Mouse (Mus musculus): ENCODE measurements around the gene Chpt1. TPM values are rescaled to one million over a fixed set of nuclear protein-coding genes. Genes with fewer than 3 reads are reported as not detected.

Gene Chpt1
- polyA plus RNA-seq, 1 experiment from 2014 or later: 5.2 TPM

DNA sequence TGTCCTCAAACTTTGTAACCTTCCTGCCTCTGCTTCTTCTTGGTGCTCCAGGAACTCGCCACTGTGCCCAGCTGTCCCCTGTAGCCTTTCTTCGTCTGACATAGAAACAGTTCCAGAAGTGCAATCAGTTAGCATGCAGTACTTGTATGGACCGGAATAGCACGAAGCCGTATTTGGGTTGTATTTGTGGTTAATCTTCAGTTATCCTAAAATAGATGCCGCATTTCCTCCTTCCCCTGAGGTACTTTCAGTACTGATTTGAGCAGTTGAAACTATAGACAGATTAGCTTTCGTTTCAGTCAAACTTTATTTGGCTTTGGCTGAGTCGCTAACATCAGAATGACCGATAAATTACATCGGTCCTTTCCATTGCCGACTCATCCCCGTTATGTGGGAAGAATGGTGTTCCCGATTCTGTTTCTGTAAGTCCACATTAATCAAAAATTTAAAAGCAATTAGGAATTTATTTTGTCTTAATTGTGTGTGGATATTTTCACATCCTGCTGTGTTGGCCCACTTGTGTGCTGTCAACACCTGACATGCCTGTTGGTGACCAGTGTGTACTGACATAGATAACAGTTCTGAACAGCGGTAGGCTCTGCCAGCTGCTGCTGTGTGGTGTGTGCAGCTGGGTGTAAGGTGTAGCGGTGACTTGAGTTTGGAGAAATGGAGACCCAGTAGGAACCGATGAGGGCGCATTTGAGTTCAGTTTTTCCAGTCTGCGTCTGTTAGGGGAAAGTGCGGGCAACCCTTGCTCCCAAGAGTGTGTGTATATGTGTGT is 83.0 kb downstream of the Chpt1 start:
- H3K4me1 ChIP-seq: no peaks in the 10 kb centered on the region
- 94% methylated on average over 19 of the region's 19 CpGs for WGBS
- no peak for ATAC-seq
- H3K36me3 ChIP-seq (ENCODE audit: poor library complexity, severe bottlenecking): peaks cover 12% of the 10 kb centered on the region
- H3K4me3 ChIP-seq: no peak overlapping the region
- no peak overlapping the region for H3K27ac ChIP-seq
- H3K27me3 ChIP-seq: no peaks in the 10 kb centered on the region
- no peak overlapping the region for H3K4me2 ChIP-seq
- H3K9me3 ChIP-seq (replicated peaks): no peaks in the 10 kb centered on the region
- H3K9ac ChIP-seq: no peak overlapping the region

DNA sequence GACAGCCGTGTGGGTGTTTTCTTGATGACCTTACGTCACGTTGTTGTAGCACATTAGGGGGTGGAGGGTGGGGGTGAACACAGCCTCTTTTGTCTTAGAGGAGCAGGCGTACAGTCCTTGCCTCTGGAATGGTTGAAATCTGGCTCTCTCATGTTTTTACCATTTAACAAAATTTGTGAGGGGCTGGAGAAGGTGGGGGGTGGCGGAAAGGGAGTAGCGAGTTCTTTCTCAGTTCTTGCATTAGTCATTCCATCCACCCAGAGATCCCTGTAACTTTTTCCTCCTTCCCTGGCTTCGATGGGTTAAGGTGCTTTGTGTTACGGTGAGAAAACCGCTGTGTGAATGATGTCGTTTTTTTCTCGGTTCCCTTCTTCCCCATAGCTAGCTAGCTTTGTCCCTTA is 83.7 kb downstream of the Chpt1 start:
- no peak for ATAC-seq
- H3K9ac ChIP-seq: no peak overlapping the region
- 77% methylated on average over 11 of the region's 11 CpGs for WGBS
- H3K9me3 ChIP-seq (replicated peaks): no peaks in the 10 kb centered on the region
- H3K4me1 ChIP-seq: no peaks in the 10 kb centered on the region
- no peak overlapping the region for H3K4me2 ChIP-seq
- H3K27me3 ChIP-seq: no peaks in the 10 kb centered on the region
- H3K4me3 ChIP-seq: no peak overlapping the region
- peaks cover 15% of the 10 kb centered on the region for H3K36me3 ChIP-seq (ENCODE audit: poor library complexity, severe bottlenecking)
- no peak overlapping the region for H3K27ac ChIP-seq

DNA sequence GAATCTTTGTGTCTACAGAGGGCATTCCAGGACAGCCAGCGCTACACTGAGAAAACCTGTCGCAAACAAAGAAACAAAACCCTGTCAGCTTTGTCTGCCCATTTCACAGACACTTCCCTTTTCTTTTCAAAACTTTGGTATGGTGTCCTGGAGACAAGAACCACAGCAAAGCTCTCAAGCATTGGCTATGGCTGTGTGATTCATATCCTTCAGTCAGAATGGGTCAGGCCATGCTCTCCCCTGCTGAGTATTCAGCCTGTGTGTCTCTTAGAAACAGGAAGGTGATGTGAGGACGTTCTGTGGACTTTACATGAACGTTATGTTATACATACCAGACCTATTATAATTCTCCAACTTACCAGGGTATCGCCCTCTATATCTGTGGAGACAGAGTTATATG is 86.2 kb downstream of the Chpt1 start:
- H3K4me2 ChIP-seq: no peak overlapping the region
- no peaks in the 10 kb centered on the region for H3K9me3 ChIP-seq (replicated peaks)
- no peak overlapping the region for H3K27ac ChIP-seq
- H3K27me3 ChIP-seq: no peaks in the 10 kb centered on the region
- peaks cover 3% of the 10 kb centered on the region; the same call in 1 of the 2 replicates for H3K4me1 ChIP-seq
- H3K36me3 ChIP-seq (ENCODE audit: poor library complexity, severe bottlenecking): peaks cover 15% of the 10 kb centered on the region
- ATAC-seq: no peak
- no peak overlapping the region for H3K9ac ChIP-seq
- H3K4me3 ChIP-seq: no peak overlapping the region
- WGBS: 94% methylated on average over 5 of the region's 5 CpGs

DNA sequence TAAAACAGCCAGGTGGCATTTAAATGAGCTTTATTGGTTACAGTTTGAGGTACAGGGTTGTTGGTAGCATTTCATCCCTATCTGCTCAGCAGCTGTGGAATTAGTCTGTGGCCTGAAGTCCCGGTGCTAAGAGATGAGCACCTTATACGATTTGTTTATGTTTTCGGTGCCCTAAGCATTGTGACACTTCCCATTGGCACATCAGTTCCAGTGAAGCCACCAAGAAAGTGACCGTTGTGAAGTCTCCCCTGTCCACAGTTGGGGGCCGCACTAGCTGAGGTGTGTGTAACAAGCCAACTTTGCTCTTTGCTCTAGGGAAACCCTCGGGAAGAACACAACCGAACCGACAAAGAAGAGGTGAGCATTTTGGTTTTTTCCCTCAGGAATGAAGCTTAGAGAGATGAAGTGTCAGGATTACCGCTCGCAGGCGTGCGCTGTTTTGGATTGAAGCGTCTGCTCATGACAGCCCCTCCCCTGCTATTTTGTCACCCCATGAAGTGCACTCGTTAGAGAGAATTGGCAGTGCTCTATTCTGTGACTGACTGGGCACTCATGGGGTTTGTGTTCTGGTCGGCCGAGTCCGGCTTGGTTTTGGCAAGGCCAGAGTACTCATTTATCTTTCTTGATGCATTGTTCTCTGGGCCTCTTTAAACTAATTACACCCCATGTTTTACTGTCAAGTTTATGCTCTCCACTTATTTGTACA is 91.4 kb downstream of the Chpt1 start:
- Histone ChIP-seq H3K27ac (no peak overlapping the region), H3K4me1 (peaks cover 10% of the 10 kb centered on the region; the same call in 1 of the 2 replicates), H3K27me3 (no peaks in the 10 kb centered on the region), H3K9ac (no peak overlapping the region), H3K4me3 (no peak overlapping the region), H3K36me3 (ENCODE audit: poor library complexity, severe bottlenecking) (peaks cover 5% of the 10 kb centered on the region; the same call in 1 of the 2 replicates), H3K4me2 (no peak overlapping the region), H3K9me3 (replicated peaks) (no peaks in the 10 kb centered on the region)
- ATAC-seq: no peak; the same call in 1 of the 2 replicates
- 53% methylated on average over 17 of the region's 17 CpGs for WGBS

DNA sequence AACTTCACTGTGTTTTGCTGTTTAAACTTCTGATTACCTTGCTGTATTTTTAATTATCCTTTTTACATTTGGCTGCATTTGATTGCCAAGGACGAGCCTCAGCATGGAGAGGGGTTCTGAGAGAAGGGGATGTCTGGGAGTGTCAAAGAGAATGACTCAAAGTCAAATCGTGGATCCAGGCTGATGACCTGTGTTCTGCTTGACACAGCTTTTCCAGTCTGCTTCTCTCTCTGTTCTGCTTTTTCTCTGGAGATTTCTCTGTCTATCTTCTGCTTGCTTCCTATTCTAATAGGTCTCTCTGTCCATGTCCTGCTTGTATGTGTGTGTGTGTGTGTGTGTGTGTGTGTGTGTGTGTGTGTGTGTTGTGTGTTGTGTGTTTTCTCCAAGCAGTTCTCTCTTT is 94.1 kb downstream of the Chpt1 start:
- Histone ChIP-seq H3K9ac (no peak overlapping the region), H3K9me3 (replicated peaks) (no peaks in the 10 kb centered on the region), H3K27me3 (no peaks in the 10 kb centered on the region), H3K4me3 (no peak overlapping the region), H3K36me3 (ENCODE audit: poor library complexity, severe bottlenecking) (no peaks in the 10 kb centered on the region), H3K27ac (no peak overlapping the region), H3K4me1 (peaks cover 10% of the 10 kb centered on the region; the same call in 1 of the 2 replicates), H3K4me2 (no peak overlapping the region)
- ATAC-seq: no peak
- WGBS: 75% methylated on average over 2 of the region's 2 CpGs

DNA sequence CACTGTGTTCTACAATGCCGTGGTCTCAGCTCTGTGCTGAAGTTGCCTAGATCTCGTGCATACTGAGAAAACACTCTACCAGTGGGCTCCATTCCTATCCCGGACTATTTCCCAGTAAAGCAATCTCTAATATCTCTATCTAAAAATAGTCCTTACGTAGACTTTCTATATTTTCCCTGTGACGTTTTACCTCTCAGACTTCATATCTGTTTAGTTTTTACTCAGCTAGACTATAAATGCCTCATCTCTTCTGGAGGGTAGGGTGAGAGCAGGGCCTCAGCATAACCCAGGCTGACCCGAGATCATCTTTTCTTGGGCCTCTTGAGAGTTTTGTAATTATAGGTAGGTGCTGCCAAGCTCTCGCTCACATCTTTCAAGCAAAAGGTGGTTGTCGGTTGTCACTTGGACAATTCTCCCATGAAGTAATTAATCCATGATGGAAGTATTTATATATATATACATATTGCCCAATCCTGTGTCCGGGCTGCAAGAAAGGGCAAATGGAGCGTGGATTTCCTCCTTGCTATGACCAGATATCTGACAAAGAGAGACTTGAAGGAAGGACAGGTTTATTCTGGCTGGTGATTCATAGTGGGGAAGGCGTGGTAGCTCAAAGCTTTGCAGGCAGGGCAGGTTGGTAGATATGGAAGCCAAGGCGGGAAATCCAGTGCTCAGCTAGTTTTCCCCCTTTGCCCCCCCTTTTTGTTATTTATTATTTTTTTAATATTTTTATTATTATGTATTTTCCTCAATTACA is 95.8 kb downstream of the Chpt1 start:
- Histone ChIP-seq H3K27me3 (no peaks in the 10 kb centered on the region), H3K27ac (no peak overlapping the region), H3K9me3 (replicated peaks) (no peaks in the 10 kb centered on the region), H3K9ac (no peak overlapping the region), H3K4me3 (no peak overlapping the region), H3K36me3 (ENCODE audit: poor library complexity, severe bottlenecking) (no peaks in the 10 kb centered on the region), H3K4me2 (no peak overlapping the region), H3K4me1 (peaks cover 10% of the 10 kb centered on the region; the same call in 1 of the 2 replicates)
- WGBS: 93% methylated on average over 12 of the region's 12 CpGs
- no peak for ATAC-seq

DNA sequence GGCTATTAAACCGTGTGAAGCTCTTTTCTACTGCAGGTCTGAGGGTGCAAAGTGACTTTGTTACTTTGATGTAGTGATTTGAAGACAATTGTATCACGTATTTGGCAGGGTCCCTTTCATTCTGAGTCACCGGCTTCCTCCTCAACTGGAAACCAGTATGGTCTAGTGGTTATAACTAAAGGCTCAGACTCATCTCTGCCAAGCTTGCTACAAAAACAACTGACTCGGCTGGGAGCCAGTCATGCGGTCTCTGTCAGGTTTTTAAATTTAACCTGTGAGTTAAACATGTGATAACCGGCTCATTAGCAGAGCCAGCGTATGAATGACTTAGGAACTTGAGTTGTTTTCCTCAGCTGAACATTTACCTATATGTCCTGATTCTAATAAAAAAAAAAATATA is 98.1 kb downstream of the Chpt1 start:
- H3K9ac ChIP-seq: no peak overlapping the region
- no peak overlapping the region for H3K27ac ChIP-seq
- H3K36me3 ChIP-seq (ENCODE audit: poor library complexity, severe bottlenecking): peaks cover 9% of the 10 kb centered on the region; the same call in 1 of the 2 replicates
- no peaks in the 10 kb centered on the region for H3K9me3 ChIP-seq (replicated peaks)
- no peak overlapping the region for H3K4me3 ChIP-seq
- no peak overlapping the region for H3K4me2 ChIP-seq
- H3K27me3 ChIP-seq: no peaks in the 10 kb centered on the region
- H3K4me1 ChIP-seq: no peaks in the 10 kb centered on the region
- 84% methylated on average over 7 of the region's 7 CpGs for WGBS
- ATAC-seq: no peak

DNA sequence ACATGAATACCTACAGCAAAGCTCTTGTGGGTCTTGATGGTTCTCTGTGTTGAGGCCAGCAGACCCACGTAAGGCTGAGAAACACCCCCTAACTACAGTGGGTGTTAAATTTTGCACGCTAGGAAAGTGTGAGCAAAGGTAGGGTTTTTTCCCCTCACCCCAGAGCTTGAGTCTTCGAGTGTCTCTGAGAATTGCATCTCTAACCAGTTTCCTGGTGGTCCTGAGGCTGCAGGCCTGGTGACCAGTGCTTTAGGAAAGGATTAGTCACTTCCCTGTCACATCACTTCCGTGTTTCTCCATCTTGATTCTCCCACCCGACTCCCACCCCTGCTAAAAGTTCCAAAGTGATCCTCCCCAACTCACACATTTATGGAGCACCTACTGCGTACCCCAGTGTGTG is 99.7 kb downstream of the Chpt1 start:
- no peak overlapping the region for H3K4me3 ChIP-seq
- H3K27me3 ChIP-seq: no peaks in the 10 kb centered on the region
- 97% methylated on average over 6 of the region's 6 CpGs for WGBS
- no peaks in the 10 kb centered on the region for H3K4me1 ChIP-seq
- H3K27ac ChIP-seq: no peak overlapping the region
- H3K9ac ChIP-seq: no peak overlapping the region
- H3K36me3 ChIP-seq (ENCODE audit: poor library complexity, severe bottlenecking): peaks cover 9% of the 10 kb centered on the region; the same call in 1 of the 2 replicates
- ATAC-seq: no peak
- H3K9me3 ChIP-seq (replicated peaks): no peaks in the 10 kb centered on the region
- no peak overlapping the region for H3K4me2 ChIP-seq

DNA sequence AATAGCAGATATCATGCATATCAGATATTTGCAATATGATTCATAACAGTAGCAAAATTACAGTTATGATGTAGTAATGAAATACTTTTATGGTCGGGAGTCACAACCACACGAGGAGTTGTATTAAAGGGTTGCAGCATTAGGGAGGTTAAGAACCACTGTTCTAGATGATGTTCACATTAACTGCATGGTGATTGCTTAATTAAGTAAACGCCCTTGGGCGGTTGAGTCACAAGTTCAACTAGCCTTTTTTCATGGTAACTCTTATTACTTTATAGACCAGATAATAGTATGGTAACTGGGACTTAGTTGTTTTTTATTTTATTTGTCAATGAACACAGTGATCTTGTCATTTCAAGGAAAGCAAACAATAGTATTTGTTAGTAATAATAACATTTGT is 100.9 kb downstream of the Chpt1 start:
- no peak for ATAC-seq
- WGBS: 94% methylated on average over 4 of the region's 4 CpGs
- H3K9ac ChIP-seq: no peak overlapping the region
- H3K9me3 ChIP-seq (replicated peaks): no peaks in the 10 kb centered on the region
- H3K27me3 ChIP-seq: no peaks in the 10 kb centered on the region
- no peak overlapping the region for H3K4me3 ChIP-seq
- H3K4me1 ChIP-seq: no peaks in the 10 kb centered on the region
- no peak overlapping the region for H3K27ac ChIP-seq
- H3K36me3 ChIP-seq (ENCODE audit: poor library complexity, severe bottlenecking): peaks cover 9% of the 10 kb centered on the region; the same call in 1 of the 2 replicates
- H3K4me2 ChIP-seq: no peak overlapping the region

Other genes with a start within 250 kb of the Chpt1 start
- gene Dram1, start 125.0 kb downstream of the Chpt1 start, polyA plus RNA-seq (2015; fragmentation: Nextera tagmentation; extraction: Ambion mirVana): 0.19 and 0.39 TPM in 2 replicates
- gene Gnptab, start 124.9 kb downstream of the Chpt1 start, polyA plus RNA-seq (2015; fragmentation: Nextera tagmentation; extraction: Ambion mirVana): 9.8 and 10.3 TPM in 2 replicates
- not detected in 2 replicates for gene Sycp3, start 44.5 kb downstream of the Chpt1 start, polyA plus RNA-seq (2015; fragmentation: Nextera tagmentation; extraction: Ambion mirVana)
- 0.22 and 0.76 TPM in 2 replicates for gene Mybpc1, start 101.1 kb upstream of the Chpt1 start, polyA plus RNA-seq (2015; fragmentation: Nextera tagmentation; extraction: Ambion mirVana)
- not detected in 2 replicates for gene Spic, start 180.9 kb upstream of the Chpt1 start, polyA plus RNA-seq (2015; fragmentation: Nextera tagmentation; extraction: Ambion mirVana)
- 143 and 144 TPM in 2 replicates for gene Arl1, start 226.8 kb upstream of the Chpt1 start, polyA plus RNA-seq (2015; fragmentation: Nextera tagmentation; extraction: Ambion mirVana)